Mouse (Mus musculus) heart, embryonic 11.5 days (tissue): ENCODE data around the gene Dusp13. TPM values are rescaled to one million over a fixed set of nuclear protein-coding genes. Genes with fewer than 3 reads are reported as not detected.

ENCODE experiments used
- ATAC-seq: fragments of 200-750 bp; cut with Nextera tagmentation; replicated peaks from 2 replicates; pipeline ENCODE4 v1.8.0; 2017; ENCODE audit warnings: moderate library complexity; ENCODE audit not compliant: insufficient number of reproducible peaks, low FRiP score, low TSS enrichment
- H3K27ac ChIP-seq: fragments of 300-500 bp; sonication (generic); 2 replicates; pipeline ENCODE4 v1.5.1; 2014; ENCODE audit warnings: mild to moderate bottlenecking, low read depth, low read length
- H3K27me3 ChIP-seq: fragments of 300-500 bp; sonication (generic); 2 replicates; pipeline ENCODE4 v1.6.1; 2014; ENCODE audit warnings: mild to moderate bottlenecking, low read length, mixed read lengths; ENCODE audit not compliant: control insufficient read depth, insufficient read depth
- H3K36me3 ChIP-seq: fragments of 300-500 bp; sonication (generic); 2 replicates; pipeline ENCODE4 v1.6.1; 2014; ENCODE audit warnings: mild to moderate bottlenecking, low read length, moderate library complexity, mixed read lengths; ENCODE audit not compliant: control insufficient read depth, insufficient read depth
- H3K4me1 ChIP-seq: fragments of 300-500 bp; sonication (generic); 2 replicates; pipeline ENCODE4 v1.6.1; 2014; ENCODE audit warnings: low read length; ENCODE audit not compliant: control insufficient read depth, insufficient read depth
- H3K4me2 ChIP-seq: fragments of 300-500 bp; sonication (generic); 2 replicates; pipeline ENCODE4 v1.6.1; 2014; ENCODE audit warnings: mild to moderate bottlenecking, moderate library complexity
- H3K4me3 ChIP-seq: fragments of 300-500 bp; sonication (generic); 2 replicates; pipeline ENCODE4 v1.5.1; 2014; ENCODE audit warnings: low read depth, low read length
- H3K9ac ChIP-seq: fragments of 300-500 bp; sonication (generic); 2 replicates; pipeline ENCODE4 v1.6.1; 2014; ENCODE audit warnings: mild to moderate bottlenecking, low read depth, low read length, moderate library complexity
- H3K9me3 ChIP-seq: fragments of 300-500 bp; sonication (generic); replicated peaks from 2 replicates; pipeline ENCODE4 v1.6.1; 2016; ENCODE audit warnings: low read length; ENCODE audit not compliant: control insufficient read depth
- WGBS: fragments of 180-500 bp; shearing (Covaris S2); extraction: QIAGEN DNeasy Blood & Tissue Kit; methylation state at CpG from one replicate; pipeline ENCODE4 v1.1.7; 2014; ENCODE audit not compliant: insufficient replicate concordance; 5-methylcytosine and 5-hydroxymethylcytosine counted together
- polyA plus RNA-seq: library from polyadenylated mRNA; unstranded; fragments of >200 nt; fragmentation: Nextera tagmentation; extraction: Ambion mirVana; gene quantifications from 2 replicates; pipeline ENCODE4 v1.2.1, GENCODE M21; 2014

The Dusp13 gene
- polyA plus RNA-seq, 1 experiment from 2014 or later: not detected

- H3K27ac ChIP-seq: peak overlapping the region; percentile 10; the same call in 1 of the 2 replicates
Observed at GRCm38 (mm10) chr14:21703255-21703654, 47.7 kb downstream of the Dusp13 start.

GRCm38 (mm10) chr14:21702691-21703090 lies 48.3 kb downstream of the Dusp13 start:
- Histone ChIP-seq H3K36me3 (no peaks in the 10 kb centered on the region), H3K9ac (no peak overlapping the region), H3K27me3 (no peaks in the 10 kb centered on the region), H3K4me3 (no peak overlapping the region), H3K4me2 (0 out of 2 replicates have a peak overlapping the region, but pooled peaks have one; percentile 22), H3K9me3 (no peaks in the 10 kb centered on the region), H3K27ac (no peak overlapping the region), H3K4me1 (peaks cover 23% of the 10 kb centered on the region)
- 0 out of 2 replicates have a peak, but pooled peaks have one; percentile 18 for ATAC-seq
- 71% methylated on average over 8 of the region's 8 CpGs for WGBS

More at GRCm38 (mm10) chr14:21703255-21703654, 47.7 kb downstream of the Dusp13 start:
- Histone ChIP-seq H3K9me3 (no peaks in the 10 kb centered on the region), H3K27me3 (no peaks in the 10 kb centered on the region), H3K4me3 (no peak overlapping the region), H3K36me3 (no peaks in the 10 kb centered on the region), H3K4me1 (peaks cover 23% of the 10 kb centered on the region), H3K4me2 (peak overlapping the region; percentile 22; the same call in 1 of the 2 replicates), H3K9ac (no peak overlapping the region)
- ATAC-seq: peak; percentile 54
- WGBS: 25% methylated on average over 5 of the region's 5 CpGs

GRCm38 (mm10) chr14:21696186-21696830 lies 54.7 kb downstream of the Dusp13 start:
- H3K9me3 ChIP-seq: 0 out of 2 replicates have a peak, but pooled peaks cover 3% of the 10 kb centered on the region
- no peak for ATAC-seq
- H3K9ac ChIP-seq: no peak overlapping the region
- no peaks in the 10 kb centered on the region for H3K4me1 ChIP-seq
- no peak overlapping the region for H3K4me3 ChIP-seq
- no peak overlapping the region for H3K4me2 ChIP-seq
- H3K36me3 ChIP-seq: no peaks in the 10 kb centered on the region
- 70% methylated on average over 7 of the region's 7 CpGs for WGBS
- H3K27me3 ChIP-seq: no peaks in the 10 kb centered on the region
- no peak overlapping the region for H3K27ac ChIP-seq

GRCm38 (mm10) chr14:21695020-21695419 lies 56.0 kb downstream of the Dusp13 start:
- Histone ChIP-seq H3K27me3 (no peaks in the 10 kb centered on the region), H3K36me3 (no peaks in the 10 kb centered on the region), H3K4me2 (no peak overlapping the region), H3K4me1 (no peaks in the 10 kb centered on the region), H3K27ac (no peak overlapping the region), H3K9me3 (0 out of 2 replicates have a peak, but pooled peaks cover 3% of the 10 kb centered on the region), H3K9ac (no peak overlapping the region), H3K4me3 (no peak overlapping the region)
- no peak for ATAC-seq
- WGBS: 63% methylated on average over 6 of the region's 6 CpGs

GRCm38 (mm10) chr14:21691070-21691469 lies 59.9 kb downstream of the Dusp13 start:
- Histone ChIP-seq H3K36me3 (no peaks in the 10 kb centered on the region), H3K4me2 (no peak overlapping the region), H3K27ac (no peak overlapping the region), H3K9ac (no peak overlapping the region), H3K4me3 (no peak overlapping the region), H3K4me1 (peaks cover 8% of the 10 kb centered on the region; the same call in 1 of the 2 replicates), H3K9me3 (0 out of 2 replicates have a peak, but pooled peaks cover 3% of the 10 kb centered on the region), H3K27me3 (peaks cover 5% of the 10 kb centered on the region; the same call in 1 of the 2 replicates)
- ATAC-seq: no peak
- WGBS: 84% methylated on average over 3 of the region's 3 CpGs

- ATAC-seq: no peak
Observed at GRCm38 (mm10) chr14:21686376-21687279, 64.4 kb downstream of the Dusp13 start.

GRCm38 (mm10) chr14:21685411-21686146 lies 65.4 kb downstream of the Dusp13 start:
- Histone ChIP-seq H3K27ac (no peak overlapping the region), H3K4me1 (peaks cover 21% of the 10 kb centered on the region), H3K27me3 (peaks cover 12% of the 10 kb centered on the region; the same call in 1 of the 2 replicates), H3K4me3 (no peak overlapping the region), H3K4me2 (no peak overlapping the region), H3K9ac (no peak overlapping the region), H3K9me3 (no peaks in the 10 kb centered on the region), H3K36me3 (no peaks in the 10 kb centered on the region)
- 83% methylated on average over 10 of the region's 10 CpGs for WGBS
- ATAC-seq: no peak

More at GRCm38 (mm10) chr14:21686376-21687279, 64.4 kb downstream of the Dusp13 start:
- 9% methylated on average over 49 of the region's 49 CpGs for WGBS
- Histone ChIP-seq H3K9ac (no peak overlapping the region; the same call in 1 of the 2 replicates), H3K4me2 (peak overlapping the region; percentile 74), H3K4me1 (peaks cover 21% of the 10 kb centered on the region), H3K27me3 (peaks cover 12% of the 10 kb centered on the region; the same call in 1 of the 2 replicates), H3K27ac (no peak overlapping the region), H3K9me3 (no peaks in the 10 kb centered on the region), H3K4me3 (peak overlapping the region; percentile 36), H3K36me3 (no peaks in the 10 kb centered on the region)

- 70% methylated on average over 4 of the region's 4 CpGs for WGBS
- Histone ChIP-seq H3K27ac (no peak overlapping the region), H3K27me3 (peaks cover 12% of the 10 kb centered on the region; the same call in 1 of the 2 replicates), H3K9me3 (no peaks in the 10 kb centered on the region), H3K4me3 (no peak overlapping the region), H3K9ac (no peak overlapping the region), H3K4me2 (no peak overlapping the region), H3K36me3 (no peaks in the 10 kb centered on the region), H3K4me1 (peaks cover 33% of the 10 kb centered on the region)
- ATAC-seq: no peak
Observed at GRCm38 (mm10) chr14:21683834-21684233, 67.1 kb downstream of the Dusp13 start.
